Mouse (Mus musculus): ENCODE measurements around the gene Usp6nl. TPM values are rescaled to one million over a fixed set of nuclear protein-coding genes. Genes with fewer than 3 reads are reported as not detected.

Usp6nl gene
- polyA plus RNA-seq (2016; fragmentation: Nextera tagmentation; extraction: Ambion mirVana): 19.0 and 21.8 TPM in 2 replicates

- H3K9ac ChIP-seq (replicated peaks): peak within 1 kb of the TSS; percentile 97
- H3K9me3 ChIP-seq: no peaks in the 10 kb centered on the region
- H3K27ac ChIP-seq (replicated peaks): peak within 1 kb of the TSS; percentile 97
- H3K27me3 ChIP-seq: no peaks in the 10 kb centered on the region
- ATAC-seq (ENCODE audit: low FRiP score, low read depth): peak; percentile 88
- H3K4me3 ChIP-seq: peak within 1 kb of the TSS; percentile 77
- no peaks in the 10 kb centered on the region for H3K36me3 ChIP-seq
- peak within 1 kb of the TSS; percentile 63 for H3K4me2 ChIP-seq (replicated peaks)
- under 1% methylated on average over 68 of the region's 75 CpGs for WGBS
- H3K4me1 ChIP-seq: peaks cover 27% of the 10 kb centered on the region
Measured at GRCm38 (mm10) chr2:6322376-6322901, at the start of gene Usp6nl. Usp6nl (plus strand) TSS chr2:6322667.

DNA sequence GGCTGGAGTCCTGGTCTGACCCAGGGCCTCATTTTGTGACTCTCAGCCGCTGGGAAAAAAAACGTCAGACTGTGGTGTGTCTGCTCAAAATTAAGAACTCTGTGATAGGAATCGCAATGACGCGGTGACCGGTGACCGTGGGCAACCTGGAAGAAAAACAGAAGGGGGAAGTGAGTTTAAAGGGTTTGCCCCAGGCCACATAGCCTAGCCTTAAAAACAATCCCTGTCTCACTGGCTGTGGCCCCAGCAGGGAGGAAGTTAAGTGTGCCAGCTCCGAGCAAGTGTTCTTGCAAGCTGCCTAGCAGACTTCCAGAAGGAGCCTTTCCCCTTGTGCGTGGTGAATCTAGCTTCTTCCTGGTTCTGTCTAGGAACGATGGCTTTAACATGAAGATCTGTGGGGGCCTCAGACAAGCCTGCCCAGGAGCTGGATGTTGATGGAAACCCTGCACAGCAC is 49.0 kb upstream of the Usp6nl start:
- Histone ChIP-seq H3K4me3 (no peak overlapping the region), H3K4me1 (no peaks in the 10 kb centered on the region), H3K27ac (replicated peaks) (no peak overlapping the region), H3K36me3 (no peaks in the 10 kb centered on the region), H3K4me2 (replicated peaks) (no peak overlapping the region), H3K9ac (replicated peaks) (no peak overlapping the region), H3K27me3 (peaks cover 18% of the 10 kb centered on the region; the same call in 1 of the 2 replicates), H3K9me3 (no peaks in the 10 kb centered on the region)
- ATAC-seq (ENCODE audit: low FRiP score, low read depth): no peak
- WGBS: 47% methylated on average over 10 of the region's 10 CpGs

DNA sequence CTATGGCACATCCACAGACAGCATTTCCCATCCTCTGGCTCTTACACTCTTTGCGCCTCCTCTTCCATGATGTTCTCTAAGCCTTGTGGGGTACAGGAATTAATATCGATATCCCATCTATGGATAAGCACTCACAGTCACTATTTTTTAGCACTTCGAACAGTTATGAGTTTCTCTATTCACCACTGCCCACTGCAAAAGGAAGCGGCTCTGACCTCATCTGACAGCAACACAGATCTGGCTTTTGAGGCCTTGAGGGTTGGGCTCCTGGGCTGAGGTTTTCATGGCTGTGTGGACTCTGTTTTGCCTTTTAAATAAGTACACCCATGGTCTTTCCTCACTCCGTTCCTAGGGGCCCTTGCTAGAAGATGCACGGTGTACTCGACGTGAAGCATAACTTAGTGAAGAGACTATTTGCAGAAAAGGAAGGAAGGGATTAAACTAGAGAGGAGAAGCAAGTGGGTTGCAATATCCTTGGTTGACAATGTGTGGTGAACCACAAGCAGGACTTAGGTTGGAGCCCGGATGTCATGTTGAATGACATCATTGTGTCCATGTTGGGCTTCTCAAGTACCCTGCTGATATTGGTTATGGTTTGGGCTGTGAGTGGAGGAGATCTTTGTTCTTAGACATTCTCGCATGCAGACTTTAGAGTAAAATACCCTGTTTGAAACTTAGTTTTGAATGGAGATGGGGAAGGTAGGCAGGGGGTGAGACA is 43.5 kb upstream of the Usp6nl start:
- no peaks in the 10 kb centered on the region for H3K4me1 ChIP-seq
- no peak overlapping the region for H3K4me2 ChIP-seq (replicated peaks)
- H3K9ac ChIP-seq (replicated peaks): no peak overlapping the region
- H3K27ac ChIP-seq (replicated peaks): no peak overlapping the region
- ATAC-seq (ENCODE audit: low FRiP score, low read depth): no peak
- H3K27me3 ChIP-seq: no peaks in the 10 kb centered on the region
- no peak overlapping the region for H3K4me3 ChIP-seq
- 90% methylated on average over 10 of the region's 10 CpGs for WGBS
- no peaks in the 10 kb centered on the region for H3K9me3 ChIP-seq
- H3K36me3 ChIP-seq: no peaks in the 10 kb centered on the region

DNA sequence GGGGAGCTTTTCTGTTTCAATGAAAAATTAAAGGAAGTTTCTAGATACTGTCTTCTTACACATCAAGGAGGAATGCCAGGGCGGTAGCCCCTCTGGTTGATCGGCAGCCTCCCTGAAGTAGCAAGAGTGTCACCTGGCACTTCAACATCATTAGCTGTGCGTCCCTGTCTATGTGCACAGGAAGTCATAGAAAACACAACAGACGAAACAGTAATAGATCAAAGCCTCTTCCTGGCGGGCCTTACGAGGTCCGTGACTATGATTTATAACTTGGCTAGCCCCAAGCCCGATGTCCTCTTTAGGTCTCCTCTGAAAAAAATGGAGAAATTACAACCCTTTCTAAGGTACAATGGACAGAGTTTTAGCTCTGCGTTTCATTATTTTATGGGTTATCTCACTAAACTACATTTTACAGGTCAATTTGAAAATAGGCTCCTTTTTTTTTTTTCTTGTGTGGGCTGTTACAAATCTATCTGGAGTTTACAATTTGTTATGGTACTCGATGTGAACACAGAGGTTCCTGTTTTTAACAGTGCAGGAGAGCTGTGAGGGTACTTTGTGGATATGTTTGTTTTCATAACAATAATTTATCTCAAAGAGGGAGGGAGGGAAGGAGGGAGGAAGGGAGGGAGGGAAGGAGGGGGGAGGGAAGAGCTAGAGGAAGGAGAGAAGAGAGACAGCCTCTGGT is 42.7 kb upstream of the Usp6nl start:
- no peak overlapping the region for H3K4me3 ChIP-seq
- no peak overlapping the region for H3K27ac ChIP-seq (replicated peaks)
- H3K36me3 ChIP-seq: no peaks in the 10 kb centered on the region
- no peak for ATAC-seq (ENCODE audit: low FRiP score, low read depth)
- no peak overlapping the region for H3K4me2 ChIP-seq (replicated peaks)
- no peak overlapping the region for H3K9ac ChIP-seq (replicated peaks)
- WGBS: 90% methylated on average over 10 of the region's 10 CpGs
- no peaks in the 10 kb centered on the region for H3K4me1 ChIP-seq
- H3K9me3 ChIP-seq: no peaks in the 10 kb centered on the region
- no peaks in the 10 kb centered on the region for H3K27me3 ChIP-seq

DNA sequence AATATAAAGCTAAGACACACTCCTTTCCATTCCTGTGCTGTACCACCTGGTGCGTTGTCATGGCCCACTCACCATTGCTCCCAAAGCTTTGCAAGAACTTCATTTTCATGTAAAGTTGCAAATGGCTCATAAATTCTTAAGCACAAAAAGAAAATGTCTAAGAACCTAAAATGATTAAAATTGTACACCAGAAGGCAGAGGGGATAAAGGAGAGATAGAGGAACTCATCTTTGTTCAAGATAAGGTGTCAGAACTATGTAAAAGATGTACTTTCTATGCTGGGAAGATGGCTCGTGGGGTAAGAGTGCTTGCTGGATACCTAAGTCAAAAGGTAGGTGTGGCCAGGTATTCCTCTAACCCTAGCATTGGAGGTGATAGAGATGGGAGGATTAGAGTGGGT is 38.9 kb upstream of the Usp6nl start:
- Histone ChIP-seq H3K4me3 (no peak overlapping the region), H3K9me3 (no peaks in the 10 kb centered on the region), H3K27ac (replicated peaks) (no peak overlapping the region), H3K4me1 (no peaks in the 10 kb centered on the region), H3K27me3 (no peaks in the 10 kb centered on the region), H3K36me3 (no peaks in the 10 kb centered on the region), H3K9ac (replicated peaks) (no peak overlapping the region), H3K4me2 (replicated peaks) (no peak overlapping the region)
- no peak for ATAC-seq (ENCODE audit: low FRiP score, low read depth)
- 88% methylated on average over 2 of the region's 2 CpGs for WGBS

GRCm38 (mm10) chr2:6284784-6285183 is 37.7 kb upstream of the Usp6nl start:
- H3K27me3 ChIP-seq: no peaks in the 10 kb centered on the region
- no peak overlapping the region for H3K9ac ChIP-seq (replicated peaks)
- H3K4me1 ChIP-seq: no peaks in the 10 kb centered on the region
- no peaks in the 10 kb centered on the region for H3K36me3 ChIP-seq
- no peak for ATAC-seq (ENCODE audit: low FRiP score, low read depth)
- H3K27ac ChIP-seq (replicated peaks): no peak overlapping the region
- no peak overlapping the region for H3K4me2 ChIP-seq (replicated peaks)
- H3K4me3 ChIP-seq: no peak overlapping the region
- H3K9me3 ChIP-seq: no peaks in the 10 kb centered on the region
- WGBS: 89% methylated on average over 3 of the region's 3 CpGs

GRCm38 (mm10) chr2:6285794-6286193 is 36.7 kb upstream of the Usp6nl start:
- WGBS: 87% methylated on average over 1 of the region's 1 CpGs
- Histone ChIP-seq H3K4me2 (replicated peaks) (no peak overlapping the region), H3K4me1 (no peaks in the 10 kb centered on the region), H3K27ac (replicated peaks) (no peak overlapping the region), H3K9me3 (no peaks in the 10 kb centered on the region), H3K4me3 (no peak overlapping the region), H3K36me3 (no peaks in the 10 kb centered on the region), H3K9ac (replicated peaks) (no peak overlapping the region), H3K27me3 (no peaks in the 10 kb centered on the region)
- no peak for ATAC-seq (ENCODE audit: low FRiP score, low read depth)

- H3K9me3 ChIP-seq: no peaks in the 10 kb centered on the region
- no peak overlapping the region for H3K4me2 ChIP-seq (replicated peaks)
- no peaks in the 10 kb centered on the region for H3K4me1 ChIP-seq
- H3K4me3 ChIP-seq: no peak overlapping the region
- no peak overlapping the region for H3K9ac ChIP-seq (replicated peaks)
- H3K27ac ChIP-seq (replicated peaks): no peak overlapping the region
- H3K36me3 ChIP-seq: no peaks in the 10 kb centered on the region
- 88% methylated on average over 11 of the region's 11 CpGs for WGBS
- H3K27me3 ChIP-seq: no peaks in the 10 kb centered on the region
- ATAC-seq (ENCODE audit: low FRiP score, low read depth): no peak
Measured at GRCm38 (mm10) chr2:6293825-6294444, 28.5 kb upstream of the Usp6nl start.

GRCm38 (mm10) chr2:6294993-6295628 is 27.4 kb upstream of the Usp6nl start:
- Histone ChIP-seq H3K4me1 (no peaks in the 10 kb centered on the region), H3K9me3 (no peaks in the 10 kb centered on the region), H3K4me2 (replicated peaks) (no peak overlapping the region), H3K27me3 (no peaks in the 10 kb centered on the region), H3K4me3 (no peak overlapping the region), H3K9ac (replicated peaks) (no peak overlapping the region), H3K27ac (replicated peaks) (no peak overlapping the region), H3K36me3 (no peaks in the 10 kb centered on the region)
- ATAC-seq (ENCODE audit: low FRiP score, low read depth): no peak
- WGBS: 76% methylated on average over 7 of the region's 7 CpGs

GRCm38 (mm10) chr2:6304768-6305167 is 17.7 kb upstream of the Usp6nl start:
- Histone ChIP-seq H3K4me3 (no peak overlapping the region), H3K27ac (replicated peaks) (no peak overlapping the region), H3K36me3 (no peaks in the 10 kb centered on the region), H3K27me3 (no peaks in the 10 kb centered on the region), H3K4me2 (replicated peaks) (no peak overlapping the region), H3K9ac (replicated peaks) (no peak overlapping the region), H3K9me3 (no peaks in the 10 kb centered on the region), H3K4me1 (no peaks in the 10 kb centered on the region)
- no peak for ATAC-seq (ENCODE audit: low FRiP score, low read depth)
- 93% methylated on average over 4 of the region's 4 CpGs for WGBS

GRCm38 (mm10) chr2:6306861-6307260 is 15.6 kb upstream of the Usp6nl start:
- Histone ChIP-seq H3K4me1 (no peaks in the 10 kb centered on the region), H3K4me3 (no peak overlapping the region), H3K36me3 (no peaks in the 10 kb centered on the region), H3K27me3 (no peaks in the 10 kb centered on the region), H3K9ac (replicated peaks) (no peak overlapping the region), H3K4me2 (replicated peaks) (no peak overlapping the region), H3K27ac (replicated peaks) (no peak overlapping the region), H3K9me3 (no peaks in the 10 kb centered on the region)
- ATAC-seq (ENCODE audit: low FRiP score, low read depth): no peak
- 87% methylated on average over 3 of the region's 3 CpGs for WGBS

Data from midbrain, embryonic 12.5 days (tissue).